Mouse (Mus musculus): ENCODE data around the gene Gm10112. TPM values are rescaled to one million over a fixed set of nuclear protein-coding genes. Genes with fewer than 3 reads are reported as not detected.

Gene Gm10112
- polyA plus RNA-seq (2017; shearing (Covaris generic)), result not detected

DNA sequence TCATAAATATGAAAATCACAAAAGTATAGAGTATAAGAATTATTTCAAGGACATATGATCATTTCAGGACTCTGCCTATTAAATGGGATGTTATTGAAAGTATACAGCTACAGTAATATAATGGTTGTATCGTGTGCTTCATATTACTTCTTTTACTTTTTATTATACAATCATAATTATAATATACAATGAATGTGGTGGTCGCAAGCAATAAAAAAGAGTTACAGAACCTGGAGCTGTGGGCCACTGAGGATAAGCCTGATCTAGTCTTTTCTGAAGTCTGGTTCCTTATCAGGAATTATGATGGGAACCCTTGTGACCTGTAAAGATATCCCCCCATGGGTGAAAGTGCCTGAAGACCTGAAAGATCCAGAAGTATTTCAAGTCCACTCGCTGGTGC lies at the start of gene Gm10112:
Gm10112 (plus strand) TSS at position 301 of the 400 bp plus-strand sequence.

Other genes with a start within 250 kb of the Gm10112 start
- not detected for gene Cylc1, start 57.9 kb upstream of the Gm10112 start, polyA plus RNA-seq (2017; shearing (Covaris generic))